Mouse (Mus musculus) neural tube, embryonic 10.5 days (tissue): Measurements from ENCODE around the gene Sh2b3.

Experiments
- DNase-seq: peaks from one replicate; pipeline ENCODE4 v3.0.0-alpha.2; 2017; ENCODE audit warnings: low spot score; ENCODE audit errors: extremely low spot score

Gene Sh2b3

GRCm38 (mm10) chr5:121824121-121824520 is 13.3 kb downstream of the Sh2b3 start:
- no peak for DNase-seq

GRCm38 (mm10) chr5:121823668-121824067 is 13.8 kb downstream of the Sh2b3 start:
- no peak for DNase-seq

GRCm38 (mm10) chr5:121822786-121823505 is 14.5 kb downstream of the Sh2b3 start:
- DNase-seq = no peak

GRCm38 (mm10) chr5:121821552-121821951 is 15.9 kb downstream of the Sh2b3 start:
- no peak for DNase-seq

GRCm38 (mm10) chr5:121821116-121821515 is 16.3 kb downstream of the Sh2b3 start:
- DNase-seq = no peak

GRCm38 (mm10) chr5:121820657-121821056 is 16.8 kb downstream of the Sh2b3 start:
- no peak for DNase-seq

- no peak for DNase-seq
Measured at GRCm38 (mm10) chr5:121820161-121820560, 17.3 kb downstream of the Sh2b3 start.

GRCm38 (mm10) chr5:121819559-121819958 is 17.9 kb downstream of the Sh2b3 start:
- no peak for DNase-seq

GRCm38 (mm10) chr5:121818862-121819261 is 18.6 kb downstream of the Sh2b3 start:
- DNase-seq = no peak

- DNase-seq = no peak
Measured at GRCm38 (mm10) chr5:121818401-121818800, 19.0 kb downstream of the Sh2b3 start.

GRCm38 (mm10) chr5:121817551-121817950 is 19.9 kb downstream of the Sh2b3 start:
- DNase-seq = no peak

- no peak for DNase-seq
Measured at GRCm38 (mm10) chr5:121816611-121817010, 20.8 kb downstream of the Sh2b3 start.

- no peak for DNase-seq
Measured at GRCm38 (mm10) chr5:121815867-121816380, 21.5 kb downstream of the Sh2b3 start.

- no peak for DNase-seq
Measured at GRCm38 (mm10) chr5:121815067-121815466, 22.4 kb downstream of the Sh2b3 start.

- no peak for DNase-seq
Measured at GRCm38 (mm10) chr5:121813744-121814143, 23.7 kb downstream of the Sh2b3 start.

GRCm38 (mm10) chr5:121812526-121813243 is 24.8 kb downstream of the Sh2b3 start:
- no peak for DNase-seq

- DNase-seq = no peak
Measured at GRCm38 (mm10) chr5:121811485-121811931, 25.9 kb downstream of the Sh2b3 start.

- DNase-seq = no peak
Measured at GRCm38 (mm10) chr5:121810331-121811151, 26.9 kb downstream of the Sh2b3 start.

- DNase-seq = no peak
Measured at GRCm38 (mm10) chr5:121809667-121810224, 27.7 kb downstream of the Sh2b3 start.

- DNase-seq = no peak
Measured at GRCm38 (mm10) chr5:121808202-121808601, 29.2 kb downstream of the Sh2b3 start.

GRCm38 (mm10) chr5:121807186-121807585 is 30.3 kb downstream of the Sh2b3 start:
- DNase-seq = no peak
